Mouse (Mus musculus): ENCODE measurements around the gene 4930558K02Rik. TPM values are rescaled to one million over a fixed set of nuclear protein-coding genes. Genes with fewer than 3 reads are reported as not detected.

Gene 4930558K02Rik
- polyA plus RNA-seq (2012; rRNA removed; ENCODE audit: low replicate concordance), result not detected in 2 replicates

DNA sequence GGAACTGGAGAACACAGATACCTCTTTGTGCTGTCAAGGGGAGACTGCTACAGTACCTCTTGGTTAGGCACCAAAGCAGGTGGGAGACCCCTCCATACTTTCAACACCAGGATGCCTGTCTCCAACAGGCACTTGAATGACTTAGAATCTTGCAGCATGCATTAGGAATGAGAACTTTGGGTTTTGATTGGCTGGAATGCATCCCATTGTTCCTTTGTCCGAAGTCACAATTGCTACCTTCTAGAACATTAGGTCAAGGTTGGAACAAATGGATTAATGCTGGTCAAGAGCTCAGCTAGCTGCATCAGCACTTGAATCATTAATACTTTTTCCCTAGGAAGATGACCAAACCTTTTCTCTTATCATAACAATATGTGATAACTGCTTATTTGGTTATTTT, at the start of gene 4930558K02Rik:
Gene 4930558K02Rik (minus strand): TSS at position 101 of the 400 bp plus-strand sequence.

DNA sequence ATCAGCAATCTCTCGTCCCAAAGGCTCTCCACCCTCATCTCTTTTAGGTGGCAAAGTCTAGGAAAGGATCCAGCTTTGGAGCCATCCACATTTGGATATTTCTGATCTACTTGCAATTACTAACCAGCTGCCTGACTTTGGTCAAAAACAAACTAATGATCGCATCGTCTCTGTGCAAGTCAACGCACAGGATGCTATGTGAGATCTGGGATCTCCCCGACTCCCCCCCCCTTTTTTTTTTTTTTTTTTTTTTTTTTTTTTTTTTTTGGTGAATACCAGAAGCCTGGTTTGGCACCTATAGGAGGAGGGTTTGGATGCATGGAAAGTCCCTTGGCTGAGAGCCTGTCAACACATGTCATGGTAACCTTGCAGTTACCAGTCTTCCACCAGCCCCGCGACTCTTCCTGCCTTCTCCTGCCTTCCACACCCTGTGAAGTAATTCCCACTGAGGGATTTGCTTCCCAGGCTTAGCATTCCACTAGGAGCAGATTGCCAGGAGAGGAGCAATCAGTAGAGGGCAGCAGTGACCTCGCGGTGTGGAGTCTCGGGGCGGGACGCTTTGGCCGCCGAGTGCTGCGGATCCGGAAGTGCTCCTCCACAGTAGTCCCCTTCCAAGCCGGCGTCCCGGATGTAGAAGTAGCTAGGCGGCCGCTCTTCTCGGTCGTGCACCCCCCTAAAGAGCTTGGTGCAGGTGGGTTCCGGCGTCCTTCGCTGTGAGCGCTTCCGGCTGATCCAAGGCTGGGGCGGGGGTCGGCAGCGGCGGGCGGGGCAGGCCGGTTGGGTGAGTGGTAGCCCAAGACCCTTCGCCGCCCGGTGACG, 10.6 kb downstream of the 4930558K02Rik start, which contains the start of gene Pigc:
Gene Pigc (plus strand): TSS at position 598 of the 819 bp plus-strand sequence.

Other genes with a start within 250 kb of the 4930558K02Rik start
- 0.07 and 0.33 TPM in 2 replicates for gene Fasl, start 191.1 kb downstream of the 4930558K02Rik start, polyA plus RNA-seq (2012; rRNA removed; ENCODE audit: low replicate concordance)
- 3.0 and 6.3 TPM in 2 replicates for gene Suco, start 103.0 kb downstream of the 4930558K02Rik start, polyA plus RNA-seq (2012; rRNA removed; ENCODE audit: low replicate concordance)
- 23.0 and 29.2 TPM in 2 replicates for gene Pigc, start 10.4 kb downstream of the 4930558K02Rik start, polyA plus RNA-seq (2012; rRNA removed; ENCODE audit: low replicate concordance)